Mouse (Mus musculus): ENCODE results near the gene Gm2888.
"Not testable (repeated sequence)": the region's sequence is repeated elsewhere in the genome, so short reads cannot be mapped to it uniquely, and the experiment has no call there.

Gene Gm2888

DNA sequence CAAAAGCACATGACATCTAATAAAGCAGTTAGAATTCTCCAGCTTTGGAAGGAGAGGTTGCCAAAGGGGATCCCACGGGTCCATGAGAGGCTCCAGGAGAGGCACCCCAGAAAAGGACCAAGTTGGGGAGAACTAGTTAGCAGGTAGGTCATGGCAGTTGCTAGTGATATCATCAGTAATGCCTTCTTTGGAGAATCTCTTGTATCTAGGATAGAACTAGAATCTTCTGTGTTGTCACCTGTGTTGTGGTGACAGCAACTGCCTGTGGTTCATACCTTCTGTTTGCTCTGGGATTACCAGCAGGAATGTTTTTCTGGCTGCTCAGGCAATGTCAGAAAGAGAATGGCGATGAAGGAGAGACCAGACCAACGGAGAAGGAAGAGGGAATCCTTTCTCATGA lies at the start of gene Gm2888:
Gene Gm2888 (plus strand): TSS at position 301 of the 400 bp plus-strand sequence.
- in situ Hi-C loops (cut with MboI, MseI), result not testable (repeated sequence)

GRCm38 (mm10) chr14:3048727-3049512 lies 19.1 kb downstream of the Gm2888 start, which contains the start of gene Gm2897:
Gene Gm2897 (plus strand): TSS chr14:3049285.
- in situ Hi-C loops (cut with MboI, MseI), result not testable (repeated sequence)

GRCm38 (mm10) chr14:3049513-3049800 lies 19.7 kb downstream of the Gm2888 start:
- in situ Hi-C loops (cut with MboI, MseI), result not testable (repeated sequence)

DNA sequence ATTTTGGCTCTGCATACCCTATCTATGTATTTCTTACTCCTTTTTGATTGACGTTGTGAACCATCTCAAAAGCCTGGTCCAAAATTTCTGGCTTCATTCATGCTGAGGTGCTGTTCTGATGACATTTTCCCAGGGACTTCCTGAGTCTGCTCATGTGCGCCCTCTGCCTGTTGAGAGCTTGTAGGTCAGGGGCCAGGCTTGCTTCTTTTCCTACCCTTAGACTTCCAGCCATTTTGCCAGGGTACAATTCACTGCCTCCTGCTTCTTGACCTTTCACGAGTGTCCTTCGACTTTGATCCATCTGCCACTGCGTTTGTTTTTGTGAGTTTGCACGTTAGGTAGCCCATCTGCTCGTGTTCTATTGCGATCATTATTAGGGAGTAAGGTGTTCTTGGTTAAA lies 20.3 kb downstream of the Gm2888 start:
- in situ Hi-C loops (cut with MboI, MseI), result not testable (repeated sequence)
